Mouse (Mus musculus) G1E (cell line): ENCODE data around the gene Bbs1. TPM values are rescaled to one million over a fixed set of nuclear protein-coding genes. Genes with fewer than 3 reads are reported as not detected.

Experiments
- ATAC-seq: 2 replicates; pipeline ENCODE4 v1.8.0; 2016; ENCODE audit warnings: mild to moderate bottlenecking; ENCODE audit not compliant: insufficient number of reproducible peaks, poor library complexity, low FRiP score, severe bottlenecking; ENCODE audit errors: extremely low read depth
- DNase-seq: peaks from one replicate; pipeline ENCODE4 v3.0.0; 2012; ENCODE audit warnings: low spot score
- H3K27me3 ChIP-seq: 2 replicates; pipeline ENCODE4 v1.6.1; 2012; ENCODE audit warnings: mild to moderate bottlenecking, low read length, inconsistent platforms; ENCODE audit not compliant: insufficient read depth
- H3K36me3 ChIP-seq: replicated peaks from 2 replicates; pipeline ENCODE3; 2012; ENCODE audit warnings: mild to moderate bottlenecking, inconsistent platforms
- H3K4me1 ChIP-seq: 2 replicates; pipeline ENCODE4 v1.6.1; 2012; ENCODE audit warnings: low read depth, low read length, inconsistent platforms, mixed read lengths; ENCODE audit not compliant: insufficient read depth
- H3K4me3 ChIP-seq: 2 replicates; pipeline ENCODE4 v1.5.1; 2012; ENCODE audit warnings: low read depth, mild to moderate bottlenecking, inconsistent platforms, low read length, moderate library complexity, mixed read lengths
- H3K9me3 ChIP-seq: replicated peaks from 2 replicates; pipeline ENCODE4 v1.6.1; 2012; ENCODE audit warnings: inconsistent platforms
- CTCF ChIP-seq: IDR thresholded peaks from 2 replicates; pipeline ENCODE4 v1.5.1; 2012; ENCODE audit warnings: low read depth, low read length, inconsistent platforms, mixed read lengths
- GATA1 ChIP-seq: IDR thresholded peaks from 2 replicates; pipeline ENCODE4 v1.6.1; 2012; ENCODE audit warnings: borderline replicate concordance, low read length, inconsistent platforms, mixed read lengths
- GATA2 ChIP-seq: IDR thresholded peaks from 2 replicates; pipeline ENCODE4 v1.6.1; 2012; ENCODE audit warnings: low read depth, low read length, inconsistent platforms, borderline replicate concordance
- POLR2AphosphoS5 ChIP-seq: IDR thresholded peaks from 2 replicates; pipeline ENCODE4 v1.6.1; 2012; ENCODE audit warnings: low read depth, low read length, inconsistent platforms; ENCODE audit not compliant: insufficient replicate concordance
- TAL1 ChIP-seq: conservative IDR thresholded peaks from 2 replicates; pipeline ENCODE4 v1.6.1; 2012; ENCODE audit warnings: low read depth, low read length, inconsistent platforms, mixed read lengths
- polyA plus RNA-seq: library from polyadenylated mRNA; stranded (reverse); fragments of >175 nt; gene quantifications from 2 replicates; pipeline ENCODE4 v1.2.3, GENCODE M21; 2012
- total RNA-seq, 2 experiments: library from RNA; stranded (forward) in 1 of 2; stranded (reverse) in 1 of 2; fragments of 200-1000 nt in 1 of 2; fragments of >200 nt in 1 of 2; fragmentation: Nextera tagmentation in 1 of 2; gene quantifications; 2 replicates each; pipeline ENCODE4 v1.2.3; 2014 to 2017

Bbs1 gene
- total and polyA plus RNA-seq, 3 experiments, result 3.0 to 5.6 (median 5.2) TPM

GRCm38 (mm10) chr19:4891798-4892197 lies 14.6 kb downstream of the Bbs1 start:
- peaks cover 19% of the 10 kb centered on the region for H3K4me1 ChIP-seq
- no peaks in the 10 kb centered on the region for H3K9me3 ChIP-seq
- ATAC-seq (no peak), DNase-seq (no peak)
- H3K36me3 ChIP-seq, result peaks cover 3% of the 10 kb centered on the region
- H3K27me3 ChIP-seq, result peaks cover 4% of the 10 kb centered on the region; the same call in 1 of the 2 replicates
- no peak for TF ChIP-seq GATA1
- TF ChIP-seq TAL1, result peak; percentile 32; the same call in 1 of the 2 replicates
- no peak overlapping the region for H3K4me3 ChIP-seq

- Histone ChIP-seq H3K27me3 (peaks cover 4% of the 10 kb centered on the region; the same call in 1 of the 2 replicates), H3K36me3 (peaks cover 11% of the 10 kb centered on the region), H3K9me3 (no peaks in the 10 kb centered on the region), H3K4me3 (no peak overlapping the region), H3K4me1 (peaks cover 19% of the 10 kb centered on the region)
- DNase-seq (no peak), ATAC-seq (no peak)
- TF ChIP-seq TAL1, result no peak
- TF ChIP-seq CTCF, result no peak
- no peak for TF ChIP-seq POLR2AphosphoS5
- TF ChIP-seq GATA2, result no peak
- no peak for TF ChIP-seq GATA1
Measured at GRCm38 (mm10) chr19:4889791-4890190, 16.6 kb downstream of the Bbs1 start.

GRCm38 (mm10) chr19:4883961-4884360 lies 22.5 kb downstream of the Bbs1 start:
- DNase-seq, result no peak
- ATAC-seq, result no peak
- no peaks in the 10 kb centered on the region for H3K27me3 ChIP-seq
- H3K4me1 ChIP-seq, result peaks cover 24% of the 10 kb centered on the region
- H3K36me3 ChIP-seq, result peaks cover 59% of the 10 kb centered on the region
- H3K4me3 ChIP-seq, result no peak overlapping the region
- no peak for TF ChIP-seq TAL1
- TF ChIP-seq GATA1, result no peak
- TF ChIP-seq POLR2AphosphoS5, result no peak
- no peak for TF ChIP-seq CTCF
- no peak for TF ChIP-seq GATA2
- no peaks in the 10 kb centered on the region for H3K9me3 ChIP-seq

GRCm38 (mm10) chr19:4879324-4879703 lies 27.1 kb downstream of the Bbs1 start:
- Histone ChIP-seq H3K4me1 (peaks cover 39% of the 10 kb centered on the region), H3K27me3 (peaks cover 19% of the 10 kb centered on the region), H3K9me3 (no peaks in the 10 kb centered on the region), H3K36me3 (peaks cover 47% of the 10 kb centered on the region), H3K4me3 (peak overlapping the region; percentile 98)
- no peak for TF ChIP-seq POLR2AphosphoS5
- no peak for TF ChIP-seq CTCF
- TF ChIP-seq TAL1, result no peak
- no peak for TF ChIP-seq GATA2
- TF ChIP-seq GATA1, result no peak
- ATAC-seq (no peak), DNase-seq (no peak)

GRCm38 (mm10) chr19:4878405-4879323 lies 27.8 kb downstream of the Bbs1 start, which contains the start of gene Zdhhc24:
Gene Zdhhc24, plus strand, starts transcription at chr19:4878668.
- ATAC-seq, result peak; percentile 100
- DNase-seq, result peak; percentile 99
- Histone ChIP-seq H3K4me1 (peaks cover 39% of the 10 kb centered on the region), H3K27me3 (peaks cover 22% of the 10 kb centered on the region), H3K9me3 (no peaks in the 10 kb centered on the region), H3K4me3 (peak within 1 kb of the TSS; percentile 98), H3K36me3 (peaks cover 40% of the 10 kb centered on the region)
- no peak for TF ChIP-seq TAL1
- TF ChIP-seq GATA2, result peak; percentile 100

- Histone ChIP-seq H3K9me3 (no peaks in the 10 kb centered on the region), H3K4me3 (peak within 1 kb of the TSS; percentile 98), H3K4me1 (peaks cover 37% of the 10 kb centered on the region), H3K27me3 (peaks cover 28% of the 10 kb centered on the region), H3K36me3 (peaks cover 31% of the 10 kb centered on the region)
- ATAC-seq (no peak), DNase-seq (no peak)
- TF ChIP-seq CTCF (no peak), POLR2AphosphoS5 (no peak), GATA1 (no peak), GATA2 (no peak), TAL1 (no peak)
Measured at GRCm38 (mm10) chr19:4877785-4878184, 28.6 kb downstream of the Bbs1 start, which contains the start of gene Actn3. Gene Actn3, minus strand, starts transcription at chr19:4877909.
